Mouse (Mus musculus): Measurements from ENCODE around the gene Gna15.

- TF ChIP-seq POLR2A (IDR thresholded peaks at IDR 0.05; ENCODE audit: insufficient read depth, low read depth, low read length) (no peak), CTCF (IDR thresholded peaks at IDR 0.05) (no peak), EP300 (IDR thresholded peaks at IDR 0.05; ENCODE audit: insufficient read depth, low read depth, low read length) (no peak)
These were observed 18.9 kb downstream of the Gna15 start for GRCm38 (mm10) chr10:81505016-81505664.

All from heart, adult 2 months (tissue).